Mouse (Mus musculus) heart, embryonic 16.5 days (tissue): ENCODE results near the gene Acsbg2. TPM values are rescaled to one million over a fixed set of nuclear protein-coding genes. Genes with fewer than 3 reads are reported as not detected.
A peak's percentile ranks its signal among the peaks of the same experiment; 100 is the strongest.

Source experiments
- ATAC-seq: fragments of 200-750 bp; cut with Nextera tagmentation; replicated peaks from 2 replicates; pipeline ENCODE4 v1.8.0; 2017; ENCODE audit warnings: moderate number of reproducible peaks; ENCODE audit not compliant: insufficient read depth, low FRiP score; ENCODE audit errors: extremely low read depth
- H3K27ac ChIP-seq: fragments of 300-500 bp; sonication (generic); 2 replicates; pipeline ENCODE4 v1.5.1; 2014; ENCODE audit warnings: mild to moderate bottlenecking, low read length, control low read depth, moderate library complexity
- H3K27me3 ChIP-seq: fragments of 300-500 bp; sonication (generic); 2 replicates; pipeline ENCODE4 v1.6.1; 2014; ENCODE audit warnings: low read length, mixed read lengths; ENCODE audit not compliant: control insufficient read depth, insufficient read depth
- H3K36me3 ChIP-seq: fragments of 300-500 bp; sonication (generic); 2 replicates; pipeline ENCODE4 v1.6.1; 2014; ENCODE audit not compliant: control insufficient read depth, insufficient read depth
- H3K4me1 ChIP-seq: fragments of 300-500 bp; sonication (generic); 2 replicates; pipeline ENCODE4 v1.6.1; 2014; ENCODE audit warnings: low read length, mixed read lengths; ENCODE audit not compliant: control insufficient read depth, insufficient read depth
- H3K4me2 ChIP-seq: fragments of 300-500 bp; sonication (generic); 2 replicates; pipeline ENCODE4 v1.6.1; 2014; ENCODE audit warnings: low read depth, mild to moderate bottlenecking, control low read depth, low read length
- H3K4me3 ChIP-seq: fragments of 300-500 bp; sonication (generic); 2 replicates; pipeline ENCODE4 v1.5.1; 2014; ENCODE audit warnings: mild to moderate bottlenecking, control low read depth, low read length
- H3K9ac ChIP-seq: fragments of 300-500 bp; sonication (generic); 2 replicates; pipeline ENCODE4 v1.6.1; 2014; ENCODE audit warnings: low read length, control low read depth
- H3K9me3 ChIP-seq: fragments of 300-500 bp; sonication (generic); replicated peaks from 2 replicates; pipeline ENCODE4 v1.6.1; 2016; ENCODE audit warnings: low read length; ENCODE audit not compliant: control insufficient read depth
- WGBS: fragments of 180-500 bp; shearing (Covaris S2); extraction: QIAGEN DNeasy Blood & Tissue Kit; methylation state at CpG from one replicate; pipeline ENCODE4 v1.1.7; 2014; 5-methylcytosine and 5-hydroxymethylcytosine counted together
- polyA plus RNA-seq: library from polyadenylated mRNA; unstranded; fragments of >200 nt; fragmentation: Nextera tagmentation; extraction: Ambion mirVana; gene quantifications from 2 replicates; pipeline ENCODE4 v1.2.1, GENCODE M21; 2015

Acsbg2 gene
- polyA plus RNA-seq, 1 experiment from 2014 or later, result not detected

DNA sequence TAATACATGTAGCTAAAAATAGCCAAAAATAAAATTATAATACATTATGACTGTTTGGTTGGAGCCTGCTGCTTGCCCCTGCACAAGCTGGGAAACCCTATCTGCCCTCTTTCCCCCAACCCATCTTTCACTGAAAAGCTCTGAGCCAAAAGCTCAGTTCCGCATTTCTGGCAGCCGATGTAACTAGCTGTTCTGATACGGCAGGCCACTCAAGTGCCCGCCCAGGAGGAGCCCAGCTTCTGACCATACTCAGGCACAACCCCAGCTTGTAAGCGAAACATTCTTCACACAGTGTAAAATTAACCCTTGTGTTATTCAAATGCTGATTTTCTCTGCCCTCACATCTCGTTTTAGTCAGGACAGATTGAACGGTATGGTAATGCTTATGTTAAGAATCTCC is 15.3 kb downstream of the Acsbg2 start:
- WGBS, result 21% methylated on average over 7 of the region's 7 CpGs
- H3K36me3 ChIP-seq, result no peaks in the 10 kb centered on the region
- H3K9ac ChIP-seq, result peak overlapping the region; percentile 59
- no peaks in the 10 kb centered on the region for H3K9me3 ChIP-seq
- peak; percentile 68; the same call in 1 of the 2 replicates for ATAC-seq
- no peaks in the 10 kb centered on the region for H3K27me3 ChIP-seq
- H3K4me2 ChIP-seq, result peak overlapping the region; percentile 22; the same call in 1 of the 2 replicates
- peaks cover 5% of the 10 kb centered on the region for H3K4me1 ChIP-seq
- H3K4me3 ChIP-seq, result no peak overlapping the region
- peak overlapping the region; percentile 76 for H3K27ac ChIP-seq

- Histone ChIP-seq H3K9ac (no peak overlapping the region), H3K27ac (peak overlapping the region; percentile 76), H3K4me1 (peaks cover 5% of the 10 kb centered on the region), H3K36me3 (no peaks in the 10 kb centered on the region), H3K9me3 (no peaks in the 10 kb centered on the region), H3K4me2 (no peak overlapping the region), H3K4me3 (no peak overlapping the region), H3K27me3 (no peaks in the 10 kb centered on the region)
- 55% methylated on average over 4 of the region's 4 CpGs for WGBS
- 0 out of 2 replicates have a peak, but pooled peaks have one; percentile 34 for ATAC-seq
Measured at GRCm38 (mm10) chr17:56858216-56858615, 16.0 kb downstream of the Acsbg2 start.

- H3K4me2 ChIP-seq, result no peak overlapping the region
- WGBS, result 69% methylated on average over 3 of the region's 3 CpGs
- H3K4me1 ChIP-seq, result peaks cover 5% of the 10 kb centered on the region
- ATAC-seq, result no peak
- H3K36me3 ChIP-seq, result no peaks in the 10 kb centered on the region
- no peak overlapping the region for H3K9ac ChIP-seq
- H3K4me3 ChIP-seq, result no peak overlapping the region
- H3K9me3 ChIP-seq, result no peaks in the 10 kb centered on the region
- H3K27me3 ChIP-seq, result no peaks in the 10 kb centered on the region
- H3K27ac ChIP-seq, result no peak overlapping the region
Measured at GRCm38 (mm10) chr17:56855421-56855820, 18.8 kb downstream of the Acsbg2 start.

DNA sequence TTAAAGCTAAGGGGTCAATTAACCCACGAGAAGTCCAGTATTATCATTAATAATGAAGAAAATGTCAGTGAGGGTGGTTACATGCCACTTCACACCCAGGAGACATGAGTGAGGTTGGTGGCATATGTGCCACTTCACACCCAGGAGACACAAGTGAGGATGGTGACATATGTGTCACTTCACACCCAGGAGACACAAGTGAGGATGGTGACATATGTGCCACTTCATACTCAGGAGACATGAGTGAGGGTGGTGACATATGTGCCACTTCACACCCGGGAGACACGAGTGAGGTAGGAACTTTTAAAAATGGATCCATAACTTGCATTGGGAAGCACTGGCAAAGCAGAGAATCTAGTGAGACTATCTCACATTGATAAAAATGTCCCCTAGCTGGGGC is 23.1 kb downstream of the Acsbg2 start:
- no peak for ATAC-seq
- Histone ChIP-seq H3K4me2 (no peak overlapping the region), H3K4me1 (no peaks in the 10 kb centered on the region), H3K9ac (no peak overlapping the region), H3K4me3 (no peak overlapping the region), H3K27ac (no peak overlapping the region), H3K9me3 (no peaks in the 10 kb centered on the region), H3K27me3 (no peaks in the 10 kb centered on the region), H3K36me3 (no peaks in the 10 kb centered on the region)
- 60% methylated on average over 3 of the region's 3 CpGs for WGBS

- Histone ChIP-seq H3K4me2 (no peak overlapping the region), H3K9ac (no peak overlapping the region), H3K36me3 (no peaks in the 10 kb centered on the region), H3K27me3 (no peaks in the 10 kb centered on the region), H3K9me3 (no peaks in the 10 kb centered on the region), H3K4me3 (no peak overlapping the region), H3K4me1 (no peaks in the 10 kb centered on the region), H3K27ac (no peak overlapping the region)
- WGBS, result 81% methylated on average over 13 of the region's 13 CpGs
- ATAC-seq, result no peak
Measured at GRCm38 (mm10) chr17:56849710-56850109, 24.5 kb downstream of the Acsbg2 start.

- no peak overlapping the region for H3K9ac ChIP-seq
- H3K4me3 ChIP-seq, result no peak overlapping the region
- no peaks in the 10 kb centered on the region for H3K27me3 ChIP-seq
- no peak overlapping the region for H3K27ac ChIP-seq
- no peaks in the 10 kb centered on the region for H3K36me3 ChIP-seq
- no peaks in the 10 kb centered on the region for H3K4me1 ChIP-seq
- H3K9me3 ChIP-seq, result no peaks in the 10 kb centered on the region
- ATAC-seq, result no peak
- WGBS, result 79% methylated on average over 5 of the region's 5 CpGs
- H3K4me2 ChIP-seq, result no peak overlapping the region
Measured at GRCm38 (mm10) chr17:56848785-56849184, 25.5 kb downstream of the Acsbg2 start.

DNA sequence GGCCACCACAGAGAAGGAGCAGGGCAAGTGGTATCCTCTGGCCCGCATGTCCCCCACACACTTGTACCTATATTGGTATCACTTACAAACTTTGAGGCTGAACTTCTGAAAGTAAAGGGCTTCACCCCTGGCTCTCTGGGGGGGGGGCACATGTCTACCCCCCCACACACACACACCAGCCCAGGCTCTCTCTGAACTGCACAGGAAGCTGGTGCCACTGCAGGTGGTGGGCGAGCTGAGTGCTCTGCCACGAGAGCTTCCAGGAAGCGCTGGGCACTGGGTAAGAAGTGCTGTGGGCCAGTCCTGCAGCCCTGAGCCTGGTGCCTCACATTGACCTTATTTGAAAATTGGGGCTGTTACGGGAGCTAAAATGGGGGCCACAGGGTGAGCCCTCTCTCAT is 30.6 kb downstream of the Acsbg2 start:
- H3K27me3 ChIP-seq, result no peaks in the 10 kb centered on the region
- H3K36me3 ChIP-seq, result no peaks in the 10 kb centered on the region
- H3K4me3 ChIP-seq, result no peak overlapping the region
- no peak for ATAC-seq
- H3K4me2 ChIP-seq, result no peak overlapping the region
- WGBS, result 79% methylated on average over 5 of the region's 5 CpGs
- no peaks in the 10 kb centered on the region for H3K9me3 ChIP-seq
- H3K4me1 ChIP-seq, result no peaks in the 10 kb centered on the region
- no peak overlapping the region for H3K9ac ChIP-seq
- no peak overlapping the region for H3K27ac ChIP-seq

DNA sequence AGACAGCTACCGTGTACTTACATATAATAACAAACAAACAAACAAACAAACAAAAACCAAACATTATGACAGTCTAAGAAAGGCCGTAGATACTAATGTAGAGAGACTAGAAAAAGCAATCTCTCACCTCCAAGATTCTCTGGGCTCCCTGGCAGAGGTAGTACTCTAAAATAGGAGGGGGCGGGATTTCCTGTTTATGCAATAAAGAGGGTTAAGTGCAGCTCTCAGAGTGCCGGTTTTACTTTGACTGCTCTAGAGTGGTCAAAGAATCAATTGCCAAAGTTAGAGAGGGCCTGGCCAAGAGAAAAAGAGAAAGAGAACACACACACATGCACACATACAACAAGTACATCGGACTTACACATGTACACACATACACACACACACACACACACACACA is 32.1 kb downstream of the Acsbg2 start:
- H3K4me1 ChIP-seq, result no peaks in the 10 kb centered on the region
- peaks cover 3% of the 10 kb centered on the region; the same call in 1 of the 2 replicates for H3K27me3 ChIP-seq
- 67% methylated on average over 5 of the region's 5 CpGs for WGBS
- no peak overlapping the region for H3K4me2 ChIP-seq
- no peaks in the 10 kb centered on the region for H3K36me3 ChIP-seq
- H3K27ac ChIP-seq, result no peak overlapping the region
- H3K4me3 ChIP-seq, result no peak overlapping the region
- no peak for ATAC-seq
- no peaks in the 10 kb centered on the region for H3K9me3 ChIP-seq
- no peak overlapping the region for H3K9ac ChIP-seq

DNA sequence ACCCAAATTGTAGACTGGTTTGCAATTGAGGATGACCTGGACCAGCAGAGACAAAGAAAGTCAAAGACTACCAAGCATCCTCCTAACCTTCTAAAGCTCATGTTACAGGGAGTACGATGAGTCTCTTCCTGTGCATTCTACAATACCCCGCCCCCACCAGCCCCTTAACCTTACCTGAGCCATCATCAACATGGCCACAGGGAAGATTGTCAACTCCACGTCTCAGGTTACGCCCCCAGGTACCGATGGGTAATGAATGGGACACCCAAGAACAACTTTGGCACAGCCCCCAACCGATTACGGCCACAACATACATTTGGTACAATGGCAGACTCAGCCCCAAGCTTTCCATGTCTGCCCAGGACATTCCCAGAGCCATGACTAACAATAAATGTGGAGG is 33.7 kb downstream of the Acsbg2 start:
- no peaks in the 10 kb centered on the region for H3K9me3 ChIP-seq
- no peak overlapping the region for H3K27ac ChIP-seq
- no peak overlapping the region for H3K4me3 ChIP-seq
- no peak overlapping the region for H3K9ac ChIP-seq
- no peaks in the 10 kb centered on the region for H3K36me3 ChIP-seq
- H3K27me3 ChIP-seq, result peaks cover 3% of the 10 kb centered on the region; the same call in 1 of the 2 replicates
- 83% methylated on average over 7 of the region's 7 CpGs for WGBS
- no peak overlapping the region for H3K4me2 ChIP-seq
- ATAC-seq, result no peak
- H3K4me1 ChIP-seq, result no peaks in the 10 kb centered on the region
